Mouse (Mus musculus): ENCODE results near the gene Hist1h3e.

- TF ChIP-seq CTCF (IDR thresholded peaks at IDR 0.05; ENCODE audit: control insufficient read depth, insufficient read depth, insufficient replicate concordance, low read depth, low read length) (no peak), POLR2A (IDR thresholded peaks at IDR 0.05; ENCODE audit: control insufficient read depth, low read depth, low read length) (no peak)
Observed at GRCm38 (mm10) chr13:23603182-23603699, 41.1 kb upstream of the Hist1h3e start.

Measured in testis, adult 2 months (tissue).